Mouse (Mus musculus) limb, embryonic 13.5 days (tissue): ENCODE measurements around the gene Rps19. TPM values are rescaled to one million over a fixed set of nuclear protein-coding genes. Genes with fewer than 3 reads are reported as not detected.

ENCODE experiments used
- ATAC-seq: fragments of 200-750 bp; cut with Nextera tagmentation; 2 replicates; pipeline ENCODE4 v1.8.0; 2017; ENCODE audit warnings: low read depth, moderate number of reproducible peaks, moderate TSS enrichment; ENCODE audit not compliant: low FRiP score
- H3K27ac ChIP-seq: fragments of 300-500 bp; sonication (generic); 2 replicates; pipeline ENCODE4 v1.5.1; 2015; ENCODE audit warnings: inconsistent platforms, mild to moderate bottlenecking, moderate library complexity
- H3K27me3 ChIP-seq: fragments of 300-500 bp; sonication (generic); 2 replicates; pipeline ENCODE4 v1.6.1; 2015; ENCODE audit warnings: mild to moderate bottlenecking, inconsistent platforms
- H3K36me3 ChIP-seq: fragments of 300-500 bp; sonication (generic); 2 replicates; pipeline ENCODE4 v1.6.1; 2015; ENCODE audit warnings: inconsistent platforms, mild to moderate bottlenecking, moderate library complexity
- H3K4me1 ChIP-seq: fragments of 300-500 bp; sonication (generic); 2 replicates; pipeline ENCODE4 v1.6.1; 2015; ENCODE audit warnings: inconsistent platforms
- H3K4me2 ChIP-seq: fragments of 300-500 bp; sonication (generic); replicated peaks from 2 replicates; pipeline ENCODE4 v1.6.1; 2015; ENCODE audit warnings: inconsistent platforms, mild to moderate bottlenecking, moderate library complexity
- H3K4me3 ChIP-seq: fragments of 300-500 bp; sonication (generic); 2 replicates; pipeline ENCODE4 v1.5.1; 2015; ENCODE audit warnings: moderate library complexity, mild to moderate bottlenecking, inconsistent platforms
- H3K9ac ChIP-seq: fragments of 300-500 bp; sonication (generic); 2 replicates; pipeline ENCODE4 v1.6.1; 2015; ENCODE audit warnings: mild to moderate bottlenecking, inconsistent platforms
- H3K9me3 ChIP-seq: fragments of 300-500 bp; sonication (generic); 2 replicates; pipeline ENCODE4 v1.6.1; 2016; ENCODE audit warnings: inconsistent platforms
- WGBS: fragments of 180-500 bp; shearing (Covaris S2); methylation state at CpG from one replicate; pipeline ENCODE4 v1.1.7; 2015; 5-methylcytosine and 5-hydroxymethylcytosine counted together
- polyA plus RNA-seq: library from polyadenylated mRNA; unstranded; fragments of >200 nt; fragmentation: Nextera tagmentation; extraction: Ambion mirVana; gene quantifications from 2 replicates; pipeline ENCODE4 v1.2.1, GENCODE M21; 2015

Rps19 gene
- polyA plus RNA-seq, 1 experiment from 2014 or later, result 2,528 TPM

- Histone ChIP-seq H3K9me3 (no peaks in the 10 kb centered on the region), H3K4me1 (peaks cover 11% of the 10 kb centered on the region), H3K4me2 (no peak overlapping the region), H3K27me3 (no peaks in the 10 kb centered on the region), H3K9ac (no peak overlapping the region), H3K36me3 (peaks cover 64% of the 10 kb centered on the region), H3K4me3 (no peak overlapping the region), H3K27ac (no peak overlapping the region)
- 93% methylated on average over 14 of the region's 14 CpGs for WGBS
- ATAC-seq, result no peak
These were observed 28.3 kb downstream of the Rps19 start for GRCm38 (mm10) chr7:24912480-24912879.

- Histone ChIP-seq H3K27me3 (no peaks in the 10 kb centered on the region), H3K4me1 (no peaks in the 10 kb centered on the region), H3K4me2 (no peak overlapping the region), H3K9me3 (no peaks in the 10 kb centered on the region), H3K9ac (no peak overlapping the region), H3K4me3 (no peak overlapping the region), H3K36me3 (peaks cover 72% of the 10 kb centered on the region), H3K27ac (no peak overlapping the region)
- WGBS, result 92% methylated on average over 20 of the region's 20 CpGs
- ATAC-seq, result no peak
These were observed 34.7 kb downstream of the Rps19 start for GRCm38 (mm10) chr7:24918763-24919323.

- no peak overlapping the region for H3K4me2 ChIP-seq
- H3K4me1 ChIP-seq, result no peaks in the 10 kb centered on the region
- H3K27me3 ChIP-seq, result no peaks in the 10 kb centered on the region
- H3K9me3 ChIP-seq, result no peaks in the 10 kb centered on the region
- H3K4me3 ChIP-seq, result no peak overlapping the region
- ATAC-seq, result no peak
- no peak overlapping the region for H3K27ac ChIP-seq
- H3K9ac ChIP-seq, result no peak overlapping the region
- WGBS, result 90% methylated on average over 9 of the region's 9 CpGs
- peaks cover 81% of the 10 kb centered on the region for H3K36me3 ChIP-seq
These were observed 35.6 kb downstream of the Rps19 start for GRCm38 (mm10) chr7:24919728-24920127.

- Histone ChIP-seq H3K9me3 (no peaks in the 10 kb centered on the region), H3K36me3 (peaks cover 23% of the 10 kb centered on the region), H3K4me3 (no peak overlapping the region), H3K9ac (no peak overlapping the region), H3K4me2 (no peak overlapping the region), H3K27me3 (peaks cover 82% of the 10 kb centered on the region), H3K27ac (no peak overlapping the region), H3K4me1 (peaks cover 12% of the 10 kb centered on the region)
- WGBS, result 59% methylated on average over 6 of the region's 6 CpGs
- ATAC-seq, result no peak
These were observed 46.3 kb downstream of the Rps19 start for GRCm38 (mm10) chr7:24930475-24930874.

GRCm38 (mm10) chr7:24931651-24932050 is 47.5 kb downstream of the Rps19 start:
- H3K9me3 ChIP-seq, result no peaks in the 10 kb centered on the region
- no peak overlapping the region for H3K27ac ChIP-seq
- 0% methylated on average over 15 of the region's 15 CpGs for WGBS
- no peak overlapping the region for H3K4me3 ChIP-seq
- H3K27me3 ChIP-seq, result peaks cover 94% of the 10 kb centered on the region
- H3K36me3 ChIP-seq, result peaks cover 11% of the 10 kb centered on the region
- peaks cover 12% of the 10 kb centered on the region for H3K4me1 ChIP-seq
- no peak for ATAC-seq
- H3K4me2 ChIP-seq, result no peak overlapping the region
- no peak overlapping the region for H3K9ac ChIP-seq

Other genes starting within 250 kb of the Rps19 start
- 7.9 and 10.2 TPM in 2 replicates for gene Lypd3, start 247.8 kb upstream of the Rps19 start, polyA plus RNA-seq
- not detected in 2 replicates for gene Tex101, start 207.7 kb upstream of the Rps19 start, polyA plus RNA-seq
- not detected in 2 replicates for gene BC049730, start 175.1 kb upstream of the Rps19 start, polyA plus RNA-seq
- gene Gm4763, start 157.5 kb upstream of the Rps19 start, polyA plus RNA-seq, result not detected in 2 replicates
- gene Cd177, start 124.1 kb upstream of the Rps19 start, polyA plus RNA-seq, result not detected in 2 replicates
- gene Ceacam10, start 107.2 kb upstream of the Rps19 start, polyA plus RNA-seq, result 0.39 TPM in 1 of 2 replicates, not detected in the other
- gene Gm9844, start 22.2 kb upstream of the Rps19 start, polyA plus RNA-seq, result 19.5 and 23.9 TPM in 2 replicates
- gene Lypd4, start 14.4 kb upstream of the Rps19 start, polyA plus RNA-seq, result not detected in 2 replicates
- gene Dmrtc2, start 14.3 kb upstream of the Rps19 start, polyA plus RNA-seq, result not detected in 2 replicates
- gene Cd79a, start 13.0 kb downstream of the Rps19 start, polyA plus RNA-seq, result 0.45 and 0.86 TPM in 2 replicates
- 131 and 132 TPM in 2 replicates for gene Arhgef1, start 18.5 kb downstream of the Rps19 start, polyA plus RNA-seq
- not detected in 2 replicates for gene Gm4881, start 60.1 kb downstream of the Rps19 start, polyA plus RNA-seq
- 138 and 146 TPM in 2 replicates for gene Rabac1, start 88.4 kb downstream of the Rps19 start, polyA plus RNA-seq
- gene Atp1a3, start 121.6 kb downstream of the Rps19 start, polyA plus RNA-seq, result 0.59 and 1.3 TPM in 2 replicates
- 8.5 and 10.2 TPM in 2 replicates for gene Grik5, start 188.0 kb downstream of the Rps19 start, polyA plus RNA-seq
- gene Zfp574, start 188.2 kb downstream of the Rps19 start, polyA plus RNA-seq, result 36.3 and 37.8 TPM in 2 replicates